Mouse (Mus musculus): ENCODE measurements around the gene Adora1. TPM values are rescaled to one million over a fixed set of nuclear protein-coding genes. Genes with fewer than 3 reads are reported as not detected.

Gene Adora1
- total RNA-seq, 2 experiments from 2014 or later: not detected

- no peak for ATAC-seq (ENCODE audit: poor library complexity, severe bottlenecking)
These were observed 72.6 kb downstream of the Adora1 start for GRCm38 (mm10) chr1:134162510-134163225.

GRCm38 (mm10) chr1:134161399-134161798 is 73.8 kb downstream of the Adora1 start:
- no peak for ATAC-seq (ENCODE audit: poor library complexity, severe bottlenecking)

- no peak for ATAC-seq (ENCODE audit: poor library complexity, severe bottlenecking)
These were observed 74.8 kb downstream of the Adora1 start for GRCm38 (mm10) chr1:134160404-134160803.

- ATAC-seq (ENCODE audit: poor library complexity, severe bottlenecking): no peak
These were observed 80.6 kb downstream of the Adora1 start for GRCm38 (mm10) chr1:134154655-134155054.

- ATAC-seq (ENCODE audit: poor library complexity, severe bottlenecking): no peak
These were observed 81.1 kb downstream of the Adora1 start for GRCm38 (mm10) chr1:134154121-134154520.

GRCm38 (mm10) chr1:134152626-134153590 is 82.3 kb downstream of the Adora1 start:
- ATAC-seq (ENCODE audit: poor library complexity, severe bottlenecking): no peak

- peak; percentile 94 for ATAC-seq (ENCODE audit: poor library complexity, severe bottlenecking)
These were observed 83.4 kb downstream of the Adora1 start for GRCm38 (mm10) chr1:134151655-134152412.

GRCm38 (mm10) chr1:134150745-134151144 is 84.5 kb downstream of the Adora1 start:
- ATAC-seq (ENCODE audit: poor library complexity, severe bottlenecking): no peak

GRCm38 (mm10) chr1:134150076-134150475 is 85.2 kb downstream of the Adora1 start:
- no peak for ATAC-seq (ENCODE audit: poor library complexity, severe bottlenecking)

Other genes with a start within 250 kb of the Adora1 start
- gene Fmod, start 198.2 kb downstream of the Adora1 start, total RNA-seq (2015): not detected in 2 replicates
- gene Fmod, start 198.2 kb downstream of the Adora1 start, total RNA-seq (2017): not detected in 2 replicates
- 68.9 and 87.3 TPM in 2 replicates for gene Btg2, start 156.3 kb downstream of the Adora1 start, total RNA-seq (2015)
- 175 and 189 TPM in 2 replicates for gene Btg2, start 156.3 kb downstream of the Adora1 start, total RNA-seq (2017)
- 0.16 and 0.83 TPM in 2 replicates for gene Chit1, start 124.2 kb downstream of the Adora1 start, total RNA-seq (2015)
- gene Chit1, start 124.2 kb downstream of the Adora1 start, total RNA-seq (2017): 0.07 TPM in 1 of 2 replicates, not detected in the other
- 137 and 168 TPM in 2 replicates for gene Chil1, start 53.3 kb downstream of the Adora1 start, total RNA-seq (2015)
- 120 and 142 TPM in 2 replicates for gene Chil1, start 53.3 kb downstream of the Adora1 start, total RNA-seq (2017)
- gene Mybph, start 42.0 kb downstream of the Adora1 start, total RNA-seq (2015): 0.09 and 0.16 TPM in 2 replicates
- gene Mybph, start 42.0 kb downstream of the Adora1 start, total RNA-seq (2017): not detected in 2 replicates
- not detected in 2 replicates for gene Myog, start 54.6 kb upstream of the Adora1 start, total RNA-seq (2015)
- not detected in 2 replicates for gene Myog, start 54.6 kb upstream of the Adora1 start, total RNA-seq (2017)
- 43.1 and 50.5 TPM in 2 replicates for gene Ppfia4, start 97.5 kb upstream of the Adora1 start, total RNA-seq (2015)
- gene Ppfia4, start 97.5 kb upstream of the Adora1 start, total RNA-seq (2017): 47.0 and 55.6 TPM in 2 replicates
- 33.5 and 39.2 TPM in 2 replicates for gene Tmem183a, start 126.5 kb upstream of the Adora1 start, total RNA-seq (2015)
- gene Tmem183a, start 126.5 kb upstream of the Adora1 start, total RNA-seq (2017): 50.4 and 55.3 TPM in 2 replicates
- not detected in 2 replicates for gene 4933406M09Rik, start 150.5 kb upstream of the Adora1 start, total RNA-seq (2015)
- gene 4933406M09Rik, start 150.5 kb upstream of the Adora1 start, total RNA-seq (2017): not detected in 2 replicates
- 54.5 and 69.7 TPM in 2 replicates for gene Cyb5r1, start 170.1 kb upstream of the Adora1 start, total RNA-seq (2015)
- 43.8 and 46.8 TPM in 2 replicates for gene Cyb5r1, start 170.1 kb upstream of the Adora1 start, total RNA-seq (2017)
- 118 and 120 TPM in 2 replicates for gene Adipor1, start 179.9 kb upstream of the Adora1 start, total RNA-seq (2015)
- gene Adipor1, start 179.9 kb upstream of the Adora1 start, total RNA-seq (2017): 73.8 and 83.6 TPM in 2 replicates
- gene Klhl12, start 220.1 kb upstream of the Adora1 start, total RNA-seq (2015): 10.0 and 10.2 TPM in 2 replicates
- gene Klhl12, start 220.1 kb upstream of the Adora1 start, total RNA-seq (2017): 11.2 and 12.8 TPM in 2 replicates

All from megakaryocyte, adult 5-6 weeks (primary cell).